Mouse (Mus musculus) liver, embryonic 14.5 days (tissue): ENCODE results near the gene Fcgbp. TPM values are rescaled to one million over a fixed set of nuclear protein-coding genes. Genes with fewer than 3 reads are reported as not detected.
"Not testable (repeated sequence)": the region's sequence is repeated elsewhere in the genome, so short reads cannot be mapped to it uniquely, and the experiment has no call there.

ENCODE experiments used
- ATAC-seq: fragments of 200-750 bp; cut with Nextera tagmentation; 2 replicates; pipeline ENCODE4 v1.8.0; 2017; ENCODE audit warnings: moderate number of reproducible peaks, mild to moderate bottlenecking, moderate library complexity; ENCODE audit not compliant: insufficient read depth
- DNase-seq, 3 experiments: peaks; one replicate each; pipeline ENCODE4 v3.0.0-alpha.2; 2012 to 2013; ENCODE audit warnings: low read depth in 3 of 3, low spot score in 3 of 3
- H3K27ac ChIP-seq: fragments of 300-500 bp; sonication (generic); 2 replicates; pipeline ENCODE4 v1.5.1; 2014; ENCODE audit warnings: moderate library complexity, mild to moderate bottlenecking, control low read depth, inconsistent platforms
- H3K27me3 ChIP-seq: fragments of 300-500 bp; sonication (generic); 2 replicates; pipeline ENCODE4 v1.6.1; 2014; ENCODE audit warnings: mild to moderate bottlenecking, low read length, moderate library complexity; ENCODE audit not compliant: control insufficient read depth, insufficient read depth
- H3K36me3 ChIP-seq: fragments of 300-500 bp; sonication (generic); replicated peaks from 2 replicates; pipeline ENCODE4 v1.6.1; 2014; ENCODE audit warnings: low read depth; ENCODE audit not compliant: control insufficient read depth, insufficient read depth
- H3K4me1 ChIP-seq, 2 experiments: fragments of 200-500 bp in 1 of 2; fragments of 300-500 bp in 1 of 2; sonication (generic) in 1 of 2; replicated peaks; 2 replicates each; pipeline ENCODE4 v1.6.1; 2012 to 2014; ENCODE audit warnings: antibody characterized with exemption in 1 of 2, inconsistent platforms in 1 of 2, low read length in 1 of 2; ENCODE audit not compliant: control insufficient read depth in 2 of 2, insufficient read depth in 2 of 2
- H3K4me2 ChIP-seq: fragments of 300-500 bp; sonication (generic); 2 replicates; pipeline ENCODE4 v1.6.1; 2014; ENCODE audit warnings: low read depth, mild to moderate bottlenecking, control low read depth, moderate library complexity
- H3K4me3 ChIP-seq, 2 experiments: fragments of 200-500 bp in 1 of 2; fragments of 300-500 bp in 1 of 2; sonication (generic) in 1 of 2; 2 replicates each; pipeline ENCODE4 v1.5.1; 2012 to 2014; ENCODE audit warnings: low read depth in 2 of 2, low read length in 2 of 2, mild to moderate bottlenecking in 2 of 2, control low read depth in 1 of 2, inconsistent platforms in 1 of 2, moderate library complexity in 1 of 2; ENCODE audit not compliant: insufficient read depth in 1 of 2
- H3K9ac ChIP-seq: fragments of 300-500 bp; sonication (generic); replicated peaks from 2 replicates; pipeline ENCODE4 v1.6.1; 2014; ENCODE audit warnings: mild to moderate bottlenecking, control low read depth, moderate library complexity
- H3K9me3 ChIP-seq: fragments of 300-500 bp; sonication (generic); 2 replicates; pipeline ENCODE4 v1.6.1; 2016; ENCODE audit warnings: low read length, mixed read lengths; ENCODE audit not compliant: control insufficient read depth
- CTCF ChIP-seq: IDR thresholded peaks from 2 replicates; pipeline ENCODE4 v1.5.1; 2016; ENCODE audit warnings: antibody characterized with exemption, low read depth, control low read depth
- EP300 ChIP-seq: IDR thresholded peaks from 2 replicates; pipeline ENCODE4 v1.6.1; 2016; ENCODE audit warnings: antibody characterized with exemption, low read depth
- WGBS: fragments of 180-500 bp; shearing (Covaris S2); extraction: QIAGEN DNeasy Blood & Tissue Kit; methylation state at CpG from one replicate; pipeline ENCODE4 v1.1.7; 2014; ENCODE audit not compliant: insufficient replicate concordance; 5-methylcytosine and 5-hydroxymethylcytosine counted together
- polyA plus RNA-seq, 2 experiments: library from polyadenylated mRNA; depleted of rRNA in 1 of 2; stranded (reverse) in 1 of 2; unstranded in 1 of 2; fragments of >200 nt; fragmentation: Nextera tagmentation in 1 of 2; extraction: Ambion mirVana in 1 of 2; gene quantifications; 2 replicates each; pipeline versions ENCODE4 v1.2.1 to v1.2.3; 2012 to 2014

The Fcgbp gene
- polyA plus RNA-seq, 2 experiments: not detected

DNA sequence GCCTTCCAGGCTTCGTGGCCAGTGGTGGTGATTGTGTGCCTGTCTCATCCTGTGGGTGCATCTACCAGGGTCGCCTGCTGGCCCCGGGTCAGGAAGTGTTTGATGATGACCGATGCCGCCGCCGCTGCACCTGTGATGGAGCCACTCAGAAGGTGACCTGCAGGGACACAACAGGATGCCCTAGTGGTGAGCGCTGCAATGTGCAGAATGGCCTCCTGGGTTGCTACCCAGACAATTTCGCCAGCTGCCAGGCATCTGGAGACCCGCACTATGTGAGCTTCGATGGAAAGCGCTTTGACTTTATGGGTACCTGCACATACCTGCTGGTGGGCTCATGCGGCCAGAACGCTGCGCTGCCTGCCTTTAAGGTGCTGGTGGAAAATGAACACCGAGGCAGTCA lies 15.2 kb downstream of the Fcgbp start:
- no peaks in the 10 kb centered on the region for H3K27me3 ChIP-seq
- WGBS: 67% methylated on average over 16 of the region's 16 CpGs

GRCm38 (mm10) chr7:28093541-28093940 lies 22.5 kb downstream of the Fcgbp start:
- no peaks in the 10 kb centered on the region for H3K9me3 ChIP-seq
- H3K36me3 ChIP-seq: no peaks in the 10 kb centered on the region
- no peak overlapping the region for H3K9ac ChIP-seq
- ATAC-seq (no peak), DNase-seq (no peak)
- TF ChIP-seq EP300: no peak
- no peaks in the 10 kb centered on the region for H3K27me3 ChIP-seq
- WGBS: 40% methylated on average over 11 of the region's 11 CpGs
- H3K4me1 ChIP-seq: no peaks in the 10 kb centered on the region
- H3K4me2 ChIP-seq: no peak overlapping the region
- no peak overlapping the region for H3K4me3 ChIP-seq
- no peak overlapping the region for H3K27ac ChIP-seq

More for the DNA sequence above, 15.2 kb downstream of the Fcgbp start:
- H3K4me1 ChIP-seq: no peaks in the 10 kb centered on the region
- H3K9me3 ChIP-seq: no peaks in the 10 kb centered on the region
- H3K4me3 ChIP-seq: no peak overlapping the region
- ATAC-seq (no peak), DNase-seq (no peak)
- TF ChIP-seq EP300 (no peak), CTCF (no peak; the same call in 1 of the 2 replicates)
- H3K4me2 ChIP-seq: no peak overlapping the region
- no peaks in the 10 kb centered on the region for H3K36me3 ChIP-seq
- no peak overlapping the region for H3K9ac ChIP-seq
- H3K27ac ChIP-seq: no peak overlapping the region

DNA sequence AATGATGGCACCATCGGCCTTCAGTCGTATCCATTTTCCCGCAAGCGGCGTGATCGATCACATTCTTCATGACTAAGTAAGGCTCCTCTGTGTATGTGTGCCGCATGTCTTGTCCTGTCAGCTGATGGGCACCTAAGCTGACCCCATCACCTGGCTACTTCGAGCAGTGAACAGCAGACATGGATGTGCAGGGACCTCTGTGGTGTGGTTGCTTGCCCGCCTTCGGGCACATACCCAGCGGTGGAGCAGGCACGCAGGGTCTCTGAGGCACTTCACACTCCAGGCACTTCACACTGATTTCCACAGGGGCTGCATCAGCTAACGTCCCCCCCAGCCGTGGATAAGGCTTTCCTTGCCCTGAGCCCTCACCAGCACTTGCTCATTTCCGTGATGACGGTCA lies 28.1 kb downstream of the Fcgbp start:
- WGBS: 83% methylated on average over 16 of the region's 16 CpGs
- H3K9ac ChIP-seq: no peak overlapping the region
- no peaks in the 10 kb centered on the region for H3K36me3 ChIP-seq
- TF ChIP-seq EP300: no peak
- no peak for TF ChIP-seq CTCF
- H3K27ac ChIP-seq: no peak overlapping the region
- H3K4me3 ChIP-seq: no peak overlapping the region
- H3K4me2 ChIP-seq: no peak overlapping the region
- H3K9me3 ChIP-seq: no peaks in the 10 kb centered on the region; the same call in 1 of the 2 replicates
- ATAC-seq: no peak
- no peaks in the 10 kb centered on the region for H3K4me1 ChIP-seq
- H3K27me3 ChIP-seq: no peaks in the 10 kb centered on the region
- no peak for DNase-seq

DNA sequence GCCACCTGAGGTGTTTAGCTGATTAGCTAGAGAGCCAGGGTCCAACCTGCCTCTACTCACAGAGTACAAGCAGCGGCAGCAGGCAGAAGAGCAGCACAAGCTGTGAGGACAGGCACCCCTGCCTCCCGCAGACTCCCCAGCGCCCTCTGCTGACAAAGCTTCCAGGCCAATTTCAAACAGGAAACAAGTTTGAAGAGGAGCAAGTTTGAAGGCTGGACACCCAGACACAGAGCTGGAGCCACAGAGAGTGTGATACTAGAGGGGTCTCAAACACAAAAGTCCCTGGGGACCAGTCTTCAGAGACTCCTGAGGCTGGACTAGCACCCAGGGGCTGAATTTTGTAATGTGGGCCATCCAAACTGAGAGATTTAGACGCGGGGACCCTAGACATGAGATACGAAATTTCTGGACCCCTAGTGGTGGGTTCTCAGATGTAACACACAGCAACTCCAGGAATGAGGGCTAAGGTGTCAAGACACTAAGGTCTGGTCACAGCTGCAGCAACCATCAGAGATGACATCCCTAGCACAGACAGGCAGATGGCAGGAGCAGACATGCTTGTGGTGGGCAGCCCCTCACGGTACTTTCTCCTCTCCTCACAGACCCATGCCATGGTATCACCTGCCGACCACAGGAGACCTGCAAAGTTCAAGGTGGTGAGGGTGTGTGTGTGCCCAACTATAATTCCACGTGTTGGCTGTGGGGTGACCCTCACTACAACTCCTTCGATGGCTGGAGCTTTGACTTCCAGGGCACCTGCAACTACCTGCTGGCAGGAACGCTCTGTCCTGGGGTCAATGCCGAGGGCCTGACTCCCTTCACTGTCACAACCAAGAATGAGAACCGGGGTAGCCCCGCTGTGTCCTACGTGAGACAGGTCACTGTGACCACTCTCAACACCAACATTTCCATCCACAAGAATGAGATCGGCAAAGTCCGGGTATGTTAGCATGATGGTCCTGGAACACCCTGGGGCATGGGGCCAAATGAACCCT lies 29.9 kb downstream of the Fcgbp start:
- no peak for ATAC-seq
- Histone ChIP-seq H3K9me3 (no peaks in the 10 kb centered on the region; the same call in 1 of the 2 replicates), H3K36me3 (no peaks in the 10 kb centered on the region), H3K4me1 (no peaks in the 10 kb centered on the region), H3K4me2 (no peak overlapping the region), H3K27ac (no peak overlapping the region), H3K9ac (no peak overlapping the region), H3K4me3 (no peak overlapping the region), H3K27me3 (no peaks in the 10 kb centered on the region)
- WGBS: 56% methylated on average over 17 of the region's 17 CpGs
- DNase-seq: no peak
- peak; percentile 52 for TF ChIP-seq CTCF
- no peak for TF ChIP-seq EP300

DNA sequence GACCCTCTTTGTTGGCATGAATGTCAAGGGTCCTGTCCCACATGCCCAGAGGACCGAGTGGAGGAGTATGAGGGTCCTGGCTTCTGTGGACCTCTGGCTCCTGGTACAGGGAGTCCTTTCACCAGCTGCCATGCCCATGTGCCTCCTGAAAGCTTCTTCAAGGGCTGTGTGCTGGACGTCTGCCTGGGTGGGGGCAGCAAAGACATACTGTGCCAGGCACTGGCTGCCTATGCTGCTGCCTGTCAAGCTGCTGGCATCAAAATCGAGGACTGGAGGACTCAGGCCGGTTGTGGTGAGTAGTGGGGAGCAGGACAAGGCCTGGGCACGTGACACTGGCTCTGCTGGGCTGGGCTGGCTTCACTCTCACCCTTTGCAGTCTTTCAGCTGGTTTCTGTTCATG lies 31.9 kb downstream of the Fcgbp start:
- not testable (repeated sequence) for H3K9me3 ChIP-seq, H3K36me3 ChIP-seq, H3K27me3 ChIP-seq, DNase-seq, H3K27ac ChIP-seq, H3K4me1 ChIP-seq, H3K9ac ChIP-seq, H3K4me2 ChIP-seq, ATAC-seq, H3K4me3 ChIP-seq
- WGBS: 28% methylated on average over 5 of the region's 5 CpGs
